Mouse (Mus musculus) myocyte (in vitro differentiated cells): ENCODE results near the gene Filip1.

Source experiments
- E2F4 ChIP-seq: IDR thresholded peaks from one replicate; pipeline ENCODE4 v1.6.1; 2011; ENCODE audit warnings: mild to moderate bottlenecking, control low read depth, moderate library complexity; ENCODE audit not compliant: insufficient read depth
- MAX ChIP-seq: IDR thresholded peaks from one replicate; pipeline ENCODE4 v1.6.1; 2011; ENCODE audit warnings: low read depth, mild to moderate bottlenecking, control low read depth
- MYOG ChIP-seq, 3 experiments: IDR thresholded peaks; one replicate each; pipeline ENCODE4 v1.6.1; 2011; ENCODE audit warnings: control low read depth in 2 of 3, low read depth in 2 of 3, mild to moderate bottlenecking in 2 of 3; ENCODE audit not compliant: insufficient read length in 2 of 3, control insufficient read depth in 1 of 3, insufficient read depth in 1 of 3
- POLR2A ChIP-seq: IDR thresholded peaks from one replicate; pipeline ENCODE4 v1.6.1; 2011; ENCODE audit warnings: low read depth, mild to moderate bottlenecking, control low read depth, moderate library complexity; ENCODE audit not compliant: insufficient read length
- POLR2AphosphoS2 ChIP-seq: IDR thresholded peaks from one replicate; pipeline ENCODE4 v1.6.1; 2011; ENCODE audit warnings: low read depth, control low read depth; ENCODE audit not compliant: insufficient read length
- REST ChIP-seq: IDR thresholded peaks from one replicate; pipeline ENCODE4 v1.6.1; 2011; ENCODE audit warnings: mild to moderate bottlenecking, control low read depth, moderate library complexity; ENCODE audit not compliant: insufficient read depth, insufficient read length
- TCF12 ChIP-seq: IDR thresholded peaks from one replicate; pipeline ENCODE4 v1.6.1; 2011; ENCODE audit warnings: mild to moderate bottlenecking, control low read depth; ENCODE audit not compliant: poor library complexity, insufficient read depth, severe bottlenecking

GRCm38 (mm10) chr9:80057690-80058089 is 45.0 kb upstream of the Filip1 start:
- TF ChIP-seq MAX (no peak), POLR2AphosphoS2 (no peak), POLR2A (no peak), REST (no peak), MYOG (IDR thresholded peaks at IDR 0.05; ENCODE audit: control insufficient read depth in 1 of 3, insufficient read depth in 1 of 3, insufficient read length in 2 of 3, low read depth in 2 of 3) (no peak), E2F4 (no peak), TCF12 (no peak)
